Mouse (Mus musculus) T-cell, adult 2 months (primary cell): ENCODE data around the gene Prkd3.

Experiments
- DNase-seq: peaks from one replicate; pipeline ENCODE4 v3.0.0; 2022; ENCODE audit warnings: low spot score

Prkd3 gene

GRCm38 (mm10) chr17:79020208-79020983, at the start of gene Prkd3:
Prkd3 (minus strand) TSS chr17:79020816.
- DNase-seq: peak; percentile 63

- DNase-seq: no peak
Observed at GRCm38 (mm10) chr17:79069766-79070480, 49.3 kb upstream of the Prkd3 start.

- no peak for DNase-seq
Observed at GRCm38 (mm10) chr17:79069019-79069418, 48.4 kb upstream of the Prkd3 start.

GRCm38 (mm10) chr17:79068581-79068980, 48.0 kb upstream of the Prkd3 start:
- no peak for DNase-seq

- DNase-seq: no peak
Observed at GRCm38 (mm10) chr17:79064250-79064649, 43.6 kb upstream of the Prkd3 start.

- no peak for DNase-seq
Observed at GRCm38 (mm10) chr17:79060221-79060620, 39.6 kb upstream of the Prkd3 start.

GRCm38 (mm10) chr17:79058271-79058670, 37.7 kb upstream of the Prkd3 start:
- DNase-seq: no peak

GRCm38 (mm10) chr17:79052088-79052812, 31.6 kb upstream of the Prkd3 start:
- peak; percentile 74 for DNase-seq

- DNase-seq: no peak
Observed at GRCm38 (mm10) chr17:79051606-79052005, 31.0 kb upstream of the Prkd3 start, which contains the start of gene Qpct. Qpct (plus strand) TSS chr17:79051906.

- DNase-seq: no peak
Observed at GRCm38 (mm10) chr17:79043705-79044104, 23.1 kb upstream of the Prkd3 start.

GRCm38 (mm10) chr17:79039660-79040059, 19.0 kb upstream of the Prkd3 start:
- DNase-seq: no peak

- no peak for DNase-seq
Observed at GRCm38 (mm10) chr17:79032782-79033181, 12.2 kb upstream of the Prkd3 start.

- DNase-seq: no peak
Observed at GRCm38 (mm10) chr17:79031569-79031968, 11.0 kb upstream of the Prkd3 start.

GRCm38 (mm10) chr17:79029226-79029625, 8.6 kb upstream of the Prkd3 start:
- DNase-seq: no peak

GRCm38 (mm10) chr17:79024544-79024943, 3.9 kb upstream of the Prkd3 start:
- DNase-seq: no peak

- no peak for DNase-seq
Observed at GRCm38 (mm10) chr17:79022746-79023145, 2.1 kb upstream of the Prkd3 start.

GRCm38 (mm10) chr17:79020984-79021335, 344 bp upstream of the Prkd3 start:
- no peak for DNase-seq

GRCm38 (mm10) chr17:79019726-79020207, 849 bp downstream of the Prkd3 start:
- no peak for DNase-seq

- no peak for DNase-seq
Observed at GRCm38 (mm10) chr17:79018422-79018821, 2.2 kb downstream of the Prkd3 start.

GRCm38 (mm10) chr17:79015831-79016230, 4.8 kb downstream of the Prkd3 start:
- DNase-seq: no peak

GRCm38 (mm10) chr17:79014911-79015685, 5.5 kb downstream of the Prkd3 start:
- no peak for DNase-seq

GRCm38 (mm10) chr17:79013625-79014024, 7.0 kb downstream of the Prkd3 start:
- no peak for DNase-seq
